Mouse (Mus musculus) erythroblast, embryonic 14.5 days (primary cell): Measurements from ENCODE around the gene Pomgnt2.

Source experiments
- GATA1 ChIP-seq: IDR thresholded peaks from 2 replicates; pipeline ENCODE4 v1.6.1; 2012; ENCODE audit warnings: low read length, inconsistent platforms, mixed read lengths
- TAL1 ChIP-seq: IDR thresholded peaks from 3 replicates; pipeline ENCODE4 v1.6.1; 2012; ENCODE audit warnings: low read length, inconsistent platforms, mixed read lengths

- TF ChIP-seq TAL1 (no peak), GATA1 (no peak)
Observed at GRCm38 (mm10) chr9:121943005-121943404, 53.9 kb downstream of the Pomgnt2 start.
